Mouse (Mus musculus) large intestine, adult 2 months (tissue): ENCODE results near the gene Znhit1. TPM values are rescaled to one million over a fixed set of nuclear protein-coding genes. Genes with fewer than 3 reads are reported as not detected.

Source experiments
- DNase-seq: peaks from one replicate; pipeline ENCODE4 v3.0.0-alpha.2; 2012; ENCODE audit warnings: low read depth, low spot score
- WGBS: fragments of 180-500 bp; shearing (Covaris S2); methylation state at CpG from one replicate; pipeline ENCODE4 v1.1.7; 2018; 5-methylcytosine and 5-hydroxymethylcytosine counted together
- polyA plus RNA-seq: library from polyadenylated mRNA; depleted of rRNA; stranded (reverse); fragments of >200 nt; gene quantifications from 2 replicates; pipeline ENCODE4 v1.2.3, GENCODE M21; 2012; rRNA removed

Znhit1 gene
- 90.2 and 93.7 TPM in 2 replicates for polyA plus RNA-seq

DNA sequence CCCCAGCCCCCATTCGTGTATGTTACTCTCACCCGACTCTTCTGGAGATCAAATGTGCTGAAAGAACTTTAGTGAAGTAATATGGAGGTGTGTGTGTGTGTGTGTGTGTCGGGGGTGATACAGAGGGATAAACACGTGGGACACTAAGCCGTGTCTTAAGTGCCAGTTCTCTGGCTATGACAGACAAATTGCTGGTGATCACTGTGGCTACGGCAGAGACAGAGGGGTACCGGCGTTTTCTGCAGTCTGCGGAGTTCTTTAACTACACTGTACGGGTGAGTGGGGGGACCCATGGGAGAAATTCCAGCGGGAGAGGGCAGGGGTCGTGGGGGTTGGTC, at the start of gene Znhit1:
Gene Znhit1, minus strand, starts transcription at position 88 of the 338 bp plus-strand sequence.
- DNase-seq, result no peak
- WGBS, result 9% methylated on average over 12 of the region's 12 CpGs

DNA sequence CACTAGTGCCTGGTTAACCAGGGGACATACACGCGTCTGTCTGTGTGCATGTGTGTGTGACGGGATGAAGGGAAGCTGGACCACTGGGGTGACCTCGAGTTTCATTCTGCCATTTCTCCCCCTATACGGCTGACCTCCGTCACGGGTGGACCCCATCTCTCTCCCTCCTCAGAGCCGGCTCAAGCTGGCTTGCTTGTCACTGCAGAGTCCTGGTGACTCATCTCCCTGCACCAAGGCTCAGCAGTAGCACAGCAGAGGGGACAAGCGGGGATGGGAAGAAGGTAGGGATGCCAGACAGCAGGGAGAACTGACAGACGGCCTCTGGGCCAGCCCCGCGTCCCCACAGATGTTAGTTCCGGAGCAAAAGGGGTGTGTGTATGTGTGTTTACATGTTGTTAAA, 48.4 kb upstream of the Znhit1 start:
- DNase-seq, result no peak
- 86% methylated on average over 13 of the region's 13 CpGs for WGBS

DNA sequence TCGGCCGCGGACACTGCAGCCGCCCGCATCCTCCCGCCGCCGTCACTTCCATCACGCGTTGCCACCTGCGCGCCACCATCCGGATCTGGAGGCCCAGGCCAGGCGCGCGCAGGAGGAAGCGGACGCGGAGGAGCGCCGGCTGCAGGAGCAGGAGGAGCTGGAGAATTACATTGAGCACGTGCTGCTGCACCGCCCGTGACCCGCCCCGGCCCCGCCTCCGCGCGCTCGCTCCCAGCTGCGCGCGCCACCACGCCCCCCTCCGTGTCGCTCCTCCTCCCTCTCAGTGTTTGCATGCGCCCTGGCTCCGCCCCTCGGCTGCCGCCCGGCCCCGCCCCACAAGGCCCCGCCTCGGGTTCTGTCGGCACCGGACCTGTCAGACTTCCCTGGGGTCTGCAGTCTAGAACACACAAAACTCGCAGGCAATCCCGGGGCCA, 44.8 kb upstream of the Znhit1 start:
- under 1% methylated on average over 49 of the region's 49 CpGs for WGBS
- peak; percentile 58 for DNase-seq

DNA sequence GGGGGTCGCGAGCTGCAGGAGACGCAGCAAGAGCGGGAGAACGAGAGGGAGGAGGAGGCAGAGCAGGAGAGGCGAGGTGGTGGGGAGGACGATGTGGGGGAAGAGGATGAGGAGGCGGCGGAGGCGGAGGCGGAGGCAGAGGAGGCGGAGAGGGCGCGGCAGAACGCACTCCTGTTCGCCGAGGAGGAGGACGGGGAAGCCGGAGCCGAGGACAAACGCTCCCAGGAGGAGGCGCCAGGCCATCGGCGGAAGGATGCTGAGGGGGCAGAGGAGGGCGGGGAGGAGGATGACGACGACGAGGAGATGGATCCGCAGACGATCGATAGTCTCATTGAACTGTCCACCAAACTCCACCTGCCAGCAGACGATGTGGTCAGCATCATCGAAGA, 44.2 kb upstream of the Znhit1 start:
- DNase-seq, result no peak
- 2% methylated on average over 33 of the region's 33 CpGs for WGBS

DNA sequence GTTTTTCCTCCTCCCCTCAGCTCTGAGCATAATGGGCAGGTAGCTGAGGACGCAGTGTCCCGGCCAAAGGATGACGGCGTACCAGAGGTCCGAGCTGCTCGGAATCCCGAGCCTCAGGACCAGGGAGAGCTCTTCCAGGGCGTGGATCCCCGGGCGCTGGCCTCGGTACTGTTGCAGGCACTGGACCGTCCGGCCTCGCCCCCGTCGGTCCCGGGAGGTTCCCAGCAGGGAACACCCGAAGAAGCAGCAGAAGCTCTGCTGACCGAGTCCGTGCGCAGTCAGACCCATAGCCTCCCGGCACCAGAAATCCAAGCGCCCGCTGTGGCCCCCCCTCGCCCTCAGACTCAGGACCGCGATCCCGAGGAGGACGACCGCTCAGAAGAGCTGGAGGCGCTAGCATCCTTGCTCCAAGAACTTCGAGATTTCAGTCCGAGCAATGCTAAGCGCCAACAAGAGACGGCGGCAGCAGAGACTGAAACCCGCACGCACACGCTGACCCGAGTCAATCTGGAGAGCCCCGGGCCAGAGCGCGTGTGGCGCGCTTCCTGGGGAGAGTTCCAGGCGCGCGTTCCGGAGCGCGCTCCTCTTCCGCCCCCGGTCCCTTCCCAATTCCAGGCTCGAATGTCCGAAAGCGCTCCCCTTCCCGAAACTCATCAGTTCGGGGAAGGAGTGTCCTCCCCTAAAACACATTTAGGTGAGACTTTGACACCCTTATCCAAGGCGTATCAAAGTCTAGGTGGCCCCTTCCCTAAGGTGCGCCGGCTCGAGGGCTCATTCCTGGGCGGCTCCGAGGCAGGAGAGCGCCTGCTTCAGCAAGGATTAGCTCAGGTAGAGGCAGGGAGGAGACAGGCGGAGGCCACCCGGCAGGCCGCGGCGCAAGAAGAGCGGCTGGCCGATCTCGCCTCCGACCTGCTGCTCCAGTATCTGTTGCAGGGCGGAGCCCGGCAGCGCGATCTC, 43.5 kb upstream of the Znhit1 start:
- DNase-seq, result no peak
- 2% methylated on average over 78 of the region's 78 CpGs for WGBS

DNA sequence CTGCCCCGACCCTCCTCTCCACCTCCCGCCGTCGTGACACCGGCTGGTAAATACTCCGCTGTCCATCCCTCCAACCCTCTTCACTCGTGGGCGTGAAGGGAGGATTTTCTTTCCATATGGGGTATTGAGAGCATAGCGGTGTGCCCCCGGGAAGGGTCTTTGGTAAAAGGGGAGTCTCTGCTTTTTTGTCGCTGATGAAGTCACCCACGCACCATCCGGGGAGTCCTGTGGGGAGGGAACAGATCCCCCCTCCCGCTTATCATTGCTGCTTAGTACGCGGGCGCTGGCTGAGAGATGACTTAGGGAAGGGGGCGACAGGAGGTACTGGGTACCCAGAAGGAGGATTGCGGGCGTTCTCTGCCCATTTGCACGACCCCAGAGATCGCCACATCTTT, 42.6 kb upstream of the Znhit1 start:
- no peak for DNase-seq
- WGBS, result 17% methylated on average over 22 of the region's 22 CpGs

DNA sequence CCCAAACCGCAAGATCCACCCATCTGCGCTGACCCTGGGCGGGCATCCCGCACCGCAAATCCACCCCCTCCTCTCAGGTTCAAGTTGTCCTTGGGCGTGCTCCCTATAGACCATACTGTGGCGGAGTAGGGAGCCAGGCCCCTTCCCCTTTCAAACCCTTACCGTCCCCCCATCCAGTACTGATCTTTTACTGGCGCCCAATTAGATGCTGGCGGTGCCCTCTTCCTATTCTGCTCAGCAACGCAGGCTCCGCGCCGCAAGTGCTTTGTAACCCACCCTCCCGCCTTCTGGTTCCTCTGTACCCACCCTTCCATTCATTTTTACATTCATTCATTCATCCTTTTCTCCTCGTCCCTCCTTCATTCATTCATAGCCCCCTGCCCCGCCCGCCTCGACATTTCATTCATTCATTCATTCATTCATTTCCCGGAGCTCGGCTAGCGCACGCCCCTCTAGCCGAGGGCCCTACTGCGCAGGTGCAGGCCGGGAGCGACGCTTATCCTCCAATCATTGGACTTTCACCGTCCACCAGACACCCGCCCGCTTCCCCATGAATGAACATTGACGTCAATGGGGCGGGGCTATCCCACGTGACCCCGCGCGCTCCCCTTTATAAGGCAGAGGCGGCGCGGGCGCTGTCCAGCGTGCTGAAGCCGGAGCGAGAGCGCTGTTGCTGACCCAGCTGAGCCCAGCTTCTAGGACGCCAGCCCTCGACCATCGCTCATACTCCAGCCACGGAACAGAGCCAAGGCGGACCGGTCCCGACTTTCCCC, 42.0 kb upstream of the Znhit1 start:
- WGBS, result 1% methylated on average over 52 of the region's 52 CpGs
- DNase-seq, result peak; percentile 84

DNA sequence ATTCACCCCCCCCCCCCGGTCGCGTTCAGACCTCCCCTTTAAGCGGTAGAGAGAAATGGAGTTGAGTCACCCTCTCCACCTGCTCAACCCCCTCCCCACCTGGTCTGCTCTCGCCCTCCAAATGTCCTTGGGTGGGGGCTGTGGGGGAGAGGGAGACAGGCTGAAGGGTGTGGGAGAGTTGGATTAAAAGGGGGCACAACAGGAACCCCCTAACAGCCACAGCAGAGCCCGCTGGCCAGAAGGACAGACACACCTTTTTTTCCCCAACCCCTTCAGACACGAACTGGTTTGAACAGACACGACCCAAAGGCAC, 41.4 kb upstream of the Znhit1 start:
- 3% methylated on average over 8 of the region's 8 CpGs for WGBS
- no peak for DNase-seq

DNA sequence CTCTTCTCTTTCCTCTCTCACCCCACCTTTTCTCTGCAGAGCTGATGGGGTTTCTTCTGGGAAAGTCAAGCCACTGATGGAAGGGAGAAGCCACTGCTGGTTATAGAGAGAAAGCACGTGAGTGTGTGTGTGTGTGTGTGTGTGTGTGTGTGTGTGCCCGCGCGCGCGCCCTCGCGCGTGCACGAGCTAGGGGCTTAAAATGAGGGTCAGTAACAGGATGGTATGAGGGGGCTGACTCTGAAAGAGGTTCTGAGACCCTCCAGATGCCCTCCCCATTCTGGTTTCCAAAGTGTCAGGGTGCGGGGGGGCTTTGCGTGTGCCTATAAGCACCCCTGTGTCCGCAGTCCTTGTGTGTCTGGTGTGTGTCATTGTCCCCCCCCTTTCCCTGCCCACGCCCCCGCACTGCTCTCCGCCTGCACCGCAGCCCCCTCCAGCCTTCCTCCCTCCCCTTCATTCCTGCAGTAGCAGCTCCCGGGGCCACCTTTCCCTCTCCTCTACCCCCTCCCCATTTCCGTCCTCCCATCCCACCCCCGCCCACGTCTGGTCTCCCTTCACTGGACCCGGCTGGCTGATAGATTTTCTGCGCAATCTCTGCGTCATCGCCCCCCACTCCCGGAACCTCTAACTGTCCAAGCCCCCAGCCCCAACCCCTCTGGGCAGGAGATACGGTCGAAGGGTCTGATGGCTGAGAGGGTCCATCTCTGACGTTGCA, 40.9 kb upstream of the Znhit1 start:
- WGBS, result 5% methylated on average over 29 of the region's 29 CpGs
- no peak for DNase-seq

DNA sequence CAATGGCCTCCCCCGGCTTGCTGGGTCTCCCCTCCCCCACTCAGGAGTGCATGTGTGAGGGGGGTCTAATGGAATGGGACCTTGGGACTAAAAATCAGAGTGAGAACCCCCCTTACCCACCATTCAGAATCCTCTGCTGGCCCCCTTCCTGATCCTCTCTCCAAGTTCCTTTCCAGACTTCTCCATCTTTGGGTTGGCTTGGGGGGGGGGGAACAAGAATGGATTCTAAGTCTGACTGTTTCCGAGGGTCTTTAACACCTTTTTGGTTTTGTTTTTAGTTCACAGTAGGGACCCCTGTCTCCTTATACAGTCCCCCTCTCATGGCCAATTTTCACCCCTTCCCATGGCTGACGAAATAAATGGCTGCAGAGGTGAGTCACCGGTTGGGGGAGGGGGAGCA, 38.3 kb upstream of the Znhit1 start, which contains the start of gene Vgf:
Gene Vgf, plus strand, starts transcription at position 301 of the 400 bp plus-strand sequence.
- WGBS, result 15% methylated on average over 4 of the region's 4 CpGs
- no peak for DNase-seq

DNA sequence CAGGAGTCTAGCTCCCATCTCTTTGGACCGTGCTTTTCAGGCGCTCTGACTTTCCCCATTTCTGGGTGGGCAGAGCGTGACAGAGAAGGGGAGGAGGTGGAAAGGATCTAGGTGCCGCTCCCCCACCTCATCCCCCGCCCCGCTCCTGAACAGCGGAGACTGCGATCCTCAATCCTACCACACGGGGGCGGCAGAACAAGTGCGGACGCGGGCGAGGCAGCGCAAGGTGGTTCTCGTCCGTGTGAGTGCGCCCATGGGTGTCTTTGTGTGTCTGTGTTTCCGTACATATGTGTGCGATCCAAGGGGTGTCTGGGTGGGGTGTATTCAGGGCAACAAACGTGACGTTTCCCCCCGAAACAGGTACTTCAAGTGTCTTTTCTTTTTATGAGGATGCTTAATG, 37.3 kb upstream of the Znhit1 start:
- peak; percentile 31 for DNase-seq
- under 1% methylated on average over 23 of the region's 23 CpGs for WGBS

DNA sequence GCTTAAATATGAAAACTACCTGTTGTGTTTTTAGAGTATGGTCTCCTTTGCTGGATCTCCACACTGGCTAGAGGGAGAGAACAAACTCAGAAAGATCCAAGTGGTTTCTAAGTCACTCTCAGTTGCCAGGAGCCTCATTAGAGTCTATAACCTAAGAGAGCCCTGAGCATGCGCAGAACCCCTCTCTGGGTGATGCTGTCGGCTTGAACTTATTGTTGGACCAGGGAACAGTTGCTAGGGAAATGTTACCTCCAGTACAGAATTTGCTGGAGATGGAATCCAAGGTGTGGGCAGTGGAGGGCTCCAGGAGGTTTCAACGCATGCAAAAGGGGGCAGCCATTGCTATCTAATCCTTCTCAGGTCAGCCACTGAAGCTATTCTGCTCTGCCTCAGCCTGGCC, 36.5 kb upstream of the Znhit1 start:
- DNase-seq, result no peak
- WGBS, result 50% methylated on average over 3 of the region's 3 CpGs

DNA sequence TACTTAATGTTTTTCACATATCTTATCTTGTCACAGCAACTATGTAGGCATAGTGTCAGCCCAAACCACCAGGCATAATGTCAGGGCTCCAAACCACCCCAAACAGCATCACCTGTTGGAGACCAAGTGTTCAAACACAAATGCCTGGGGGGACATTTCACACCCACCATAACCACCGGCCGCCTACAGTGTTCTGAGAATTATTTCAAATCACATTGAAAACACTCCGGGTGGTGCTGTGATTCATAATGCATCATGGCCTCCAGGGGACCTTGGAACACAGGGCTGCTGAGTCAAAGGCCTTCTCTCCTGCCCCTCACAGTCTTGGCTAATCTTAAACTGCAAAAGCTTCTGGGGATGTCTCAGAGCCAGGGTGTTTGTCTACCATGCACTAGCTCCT, 28.1 kb upstream of the Znhit1 start:
- DNase-seq, result no peak
- WGBS, result 88% methylated on average over 3 of the region's 3 CpGs

DNA sequence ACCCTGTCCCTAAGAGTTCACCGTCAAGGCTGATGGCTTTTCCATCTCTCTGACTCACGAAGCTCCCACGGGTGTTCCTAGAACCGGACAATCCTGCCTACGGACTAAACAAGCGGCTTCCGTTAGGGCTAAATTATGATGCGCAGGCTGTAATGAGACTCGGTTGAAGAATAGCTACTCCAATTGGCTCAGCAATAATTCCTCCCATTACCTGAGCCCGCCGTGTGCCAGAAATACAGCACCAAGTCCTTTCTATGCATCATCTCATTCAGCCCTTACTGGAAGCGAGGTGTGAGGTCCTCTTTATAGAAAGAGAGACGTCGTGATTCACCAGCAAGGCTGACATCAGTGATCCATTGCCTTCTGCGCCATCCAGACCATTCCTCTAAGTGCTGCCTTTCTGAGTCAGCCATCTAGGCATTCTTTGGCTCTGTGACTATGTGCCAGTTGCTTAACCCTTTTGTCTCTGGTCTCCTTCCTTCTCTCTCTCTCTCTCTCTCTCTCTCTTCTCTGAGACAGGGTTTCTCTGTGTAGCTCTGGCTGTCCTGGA, 24.7 kb upstream of the Znhit1 start:
- WGBS, result 66% methylated on average over 15 of the region's 15 CpGs

DNA sequence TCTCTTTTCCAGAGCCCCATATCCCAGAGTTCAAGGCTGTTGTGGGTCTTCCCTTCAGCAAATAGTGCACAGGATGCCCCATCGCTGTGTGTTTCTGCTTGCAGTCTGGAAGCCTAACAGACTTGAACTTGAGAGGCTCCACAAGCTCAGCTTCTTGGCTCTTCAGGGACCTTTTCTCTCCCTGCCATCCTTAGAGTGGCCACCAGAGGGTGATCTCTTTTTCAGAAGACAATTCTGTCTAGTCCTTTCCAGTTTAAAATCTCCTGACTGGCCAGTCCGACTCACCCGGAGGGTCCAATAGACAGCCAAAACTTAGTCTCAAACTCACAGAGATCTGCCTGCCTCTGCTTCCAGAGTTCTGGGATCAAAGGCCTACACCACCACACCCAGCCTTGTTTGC, 22.2 kb upstream of the Znhit1 start:
- no peak for DNase-seq
- WGBS, result 20% methylated on average over 3 of the region's 3 CpGs

More for the DNA sequence above, 24.7 kb upstream of the Znhit1 start:
- no peak for DNase-seq

DNA sequence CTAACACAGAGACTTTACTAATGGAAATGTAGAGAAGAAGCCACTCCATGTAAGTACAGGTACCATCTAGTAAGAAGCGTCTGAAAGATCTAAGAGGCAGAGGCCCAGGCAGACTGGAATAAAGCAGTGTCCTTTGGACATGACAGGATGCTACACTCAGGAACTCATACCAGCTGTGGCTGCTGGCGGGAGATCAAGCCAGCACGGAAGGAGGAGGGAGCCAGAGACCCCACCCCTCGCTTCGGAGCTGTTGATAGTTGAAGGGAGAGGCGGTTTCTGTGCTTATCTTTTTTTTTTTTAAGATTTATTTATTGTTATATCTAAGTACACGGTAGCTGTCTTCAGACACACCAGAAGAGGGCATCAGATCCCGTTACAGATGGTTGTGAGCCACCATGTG, 19.5 kb upstream of the Znhit1 start:
- no peak for DNase-seq
- WGBS, result 35% methylated on average over 8 of the region's 8 CpGs

DNA sequence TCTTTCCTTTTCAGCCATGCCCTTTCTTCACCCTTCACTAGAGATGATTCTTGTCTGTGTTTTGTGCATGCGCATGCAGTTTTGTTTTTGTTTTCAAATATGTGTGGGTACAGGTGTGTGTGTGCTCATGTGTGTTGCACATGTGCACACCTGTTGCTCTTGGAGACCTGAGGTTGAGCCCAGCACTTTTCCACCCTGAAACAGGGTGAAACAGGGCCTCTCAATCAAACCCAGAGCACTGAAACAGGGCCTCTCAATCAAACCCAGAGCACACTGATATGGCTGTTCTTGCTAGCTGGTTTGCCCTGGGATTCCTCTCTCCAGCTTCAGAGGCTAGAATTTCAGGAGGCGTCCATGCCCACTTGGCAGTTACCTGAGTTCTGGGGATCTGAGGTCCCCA, 12.8 kb upstream of the Znhit1 start:
- WGBS, result 83% methylated on average over 2 of the region's 2 CpGs
- no peak for DNase-seq

DNA sequence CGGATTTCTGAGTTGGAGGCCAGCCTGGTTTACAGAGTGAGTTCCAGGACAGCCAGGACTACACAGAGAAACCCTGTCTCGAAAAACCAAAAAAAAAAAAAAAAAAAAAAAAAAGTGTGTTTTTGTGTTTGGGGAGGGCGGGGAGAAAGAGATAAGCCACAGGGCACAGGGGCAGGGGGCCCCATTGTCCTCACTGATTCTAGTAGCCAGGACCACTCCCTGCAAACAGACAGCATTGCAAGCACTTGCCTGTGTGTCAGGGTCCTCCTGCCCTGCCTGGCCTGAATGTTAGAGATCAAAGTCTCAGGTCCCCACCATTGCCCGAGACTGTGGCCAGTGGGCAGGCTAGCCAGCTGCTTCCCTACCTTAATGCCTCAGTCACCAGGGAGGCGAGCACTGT, 11.6 kb upstream of the Znhit1 start:
- 58% methylated on average over 5 of the region's 5 CpGs for WGBS
- no peak for DNase-seq

DNA sequence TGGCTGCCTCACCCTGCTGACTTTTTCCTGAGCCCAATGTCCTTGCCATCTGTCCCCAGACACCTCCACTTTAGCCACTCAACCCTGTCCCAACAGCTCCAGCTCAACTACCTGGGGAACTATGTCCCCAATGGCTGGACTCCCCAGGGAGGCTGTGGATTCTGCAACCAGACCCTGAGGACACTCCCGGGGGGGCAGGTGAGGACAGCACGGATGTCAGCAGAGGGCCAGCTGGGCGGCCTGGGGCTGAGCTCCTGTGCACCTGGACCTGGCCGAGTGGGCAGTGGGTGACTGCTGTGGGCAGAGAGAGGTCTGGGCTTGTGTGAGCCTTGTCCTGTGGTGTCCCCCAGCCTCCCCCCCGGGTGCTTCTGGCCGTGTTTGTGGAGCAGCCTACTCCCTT, 2.0 kb upstream of the Znhit1 start:
- DNase-seq, result no peak
- WGBS, result 93% methylated on average over 6 of the region's 6 CpGs

DNA sequence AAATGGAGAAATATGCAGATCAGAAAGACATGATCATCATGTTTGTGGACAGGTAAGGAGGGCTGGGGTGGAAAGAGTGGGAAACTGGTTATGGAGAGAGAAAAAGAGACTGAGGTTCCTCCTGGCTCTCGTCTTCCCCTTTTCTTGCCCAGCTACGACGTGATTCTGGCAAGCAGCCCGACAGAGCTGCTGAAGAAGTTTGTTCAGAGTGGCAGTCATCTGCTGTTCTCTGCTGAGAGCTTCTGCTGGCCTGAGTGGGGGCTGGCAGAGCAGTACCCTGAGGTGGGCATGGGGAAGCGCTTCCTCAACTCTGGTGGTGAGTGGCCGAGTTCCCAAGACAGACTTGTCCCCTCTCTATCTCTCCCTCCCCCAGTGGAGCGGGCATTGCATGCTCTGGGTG, 599 bp upstream of the Znhit1 start:
- no peak for DNase-seq
- WGBS, result 47% methylated on average over 7 of the region's 7 CpGs
